Mouse (Mus musculus): ENCODE results near the gene Mob4. TPM values are rescaled to one million over a fixed set of nuclear protein-coding genes. Genes with fewer than 3 reads are reported as not detected.

Mob4 gene
- total and polyA plus RNA-seq, 3 experiments: 11.1 to 32.0 (median 27.8) TPM

DNA sequence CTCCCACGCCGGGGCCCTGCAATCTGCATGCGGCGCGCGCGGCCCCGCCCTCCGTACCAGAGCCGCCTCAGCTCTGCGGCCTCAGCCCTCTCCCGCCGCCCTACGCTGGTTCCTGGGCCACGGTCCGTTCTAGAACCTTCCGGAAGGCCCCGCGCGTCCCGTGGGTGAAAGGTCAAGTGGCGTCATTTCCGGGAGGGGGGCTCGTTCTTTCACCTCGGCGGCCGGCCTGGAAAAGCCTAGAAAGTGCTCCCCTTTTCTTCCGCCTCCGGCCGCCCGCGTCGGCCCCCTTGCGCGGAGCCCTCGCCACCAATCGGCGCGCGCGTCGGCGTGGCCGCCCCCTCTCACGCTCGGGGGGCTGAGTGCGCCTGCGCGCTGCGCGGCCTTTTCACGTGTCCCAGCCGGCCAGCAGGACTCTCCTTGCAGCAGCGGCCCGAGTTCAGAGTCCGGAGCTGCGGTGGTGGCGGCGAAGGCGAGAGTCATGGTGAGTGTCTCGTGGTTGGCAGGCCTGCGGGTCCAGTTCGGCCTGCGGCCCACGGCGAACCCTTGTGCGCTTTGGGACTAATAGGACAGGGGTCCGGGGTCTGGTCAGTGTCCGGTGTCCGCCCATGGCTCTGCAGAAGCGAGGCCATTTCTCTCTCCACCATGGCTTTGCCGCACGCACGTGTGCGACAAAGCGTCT, 43.0 kb upstream of the Mob4 start, which contains the start of the genes Hspe1 and Hspd1:
TSS of gene Hspe1 (plus strand) at position 201 of the 679 bp plus-strand sequence.
TSS of gene Hspd1 (minus strand) at position 312 of the 679 bp plus-strand sequence.
- H3K4me1 ChIP-seq (ENCODE audit: control insufficient read depth, insufficient read depth, low read length): peaks cover 2% of the 10 kb centered on the region; the same call in 1 of the 2 replicates
- intact Hi-C loops (cut with DNase I): loop anchor here (1.0 to 5.0 kb wide), 5 partner anchors 35 to 149 kb away; partner anchors contain the start of genes Coq10b, Mars2, Mob4 and Sf3b1
- peak within 1 kb of the TSS; percentile 100 for H3K27ac ChIP-seq
- H3K79me2 ChIP-seq (replicated peaks; ENCODE audit: control insufficient read depth, insufficient read depth, low read length): peaks cover 2% of the 10 kb centered on the region
- peak within 1 kb of the TSS; percentile 77 for H3K4me3 ChIP-seq
- TF ChIP-seq CTCF (IDR thresholded peaks at IDR 0.05) (no peak), EP300 (IDR thresholded peaks at IDR 0.05; ENCODE audit: insufficient read depth, low read depth, low read length) (peak; percentile 93), POLR2A (IDR thresholded peaks at IDR 0.05; ENCODE audit: insufficient read depth, low read depth, low read length) (peak; percentile 93)
- no peaks in the 10 kb centered on the region for H3K27me3 ChIP-seq (ENCODE audit: control insufficient read depth, insufficient read depth, low read length)
- peak; percentile 99 to 100 for DNase-seq
- peaks cover 36% of the 10 kb centered on the region for H3K36me3 ChIP-seq (ENCODE audit: control insufficient read depth, insufficient read depth, low read length)
- WGBS: under 1% methylated on average over 63 of the region's 76 CpGs
- H3K9ac ChIP-seq (ENCODE audit: low read depth, low read length): peak within 1 kb of the TSS; percentile 99

DNA sequence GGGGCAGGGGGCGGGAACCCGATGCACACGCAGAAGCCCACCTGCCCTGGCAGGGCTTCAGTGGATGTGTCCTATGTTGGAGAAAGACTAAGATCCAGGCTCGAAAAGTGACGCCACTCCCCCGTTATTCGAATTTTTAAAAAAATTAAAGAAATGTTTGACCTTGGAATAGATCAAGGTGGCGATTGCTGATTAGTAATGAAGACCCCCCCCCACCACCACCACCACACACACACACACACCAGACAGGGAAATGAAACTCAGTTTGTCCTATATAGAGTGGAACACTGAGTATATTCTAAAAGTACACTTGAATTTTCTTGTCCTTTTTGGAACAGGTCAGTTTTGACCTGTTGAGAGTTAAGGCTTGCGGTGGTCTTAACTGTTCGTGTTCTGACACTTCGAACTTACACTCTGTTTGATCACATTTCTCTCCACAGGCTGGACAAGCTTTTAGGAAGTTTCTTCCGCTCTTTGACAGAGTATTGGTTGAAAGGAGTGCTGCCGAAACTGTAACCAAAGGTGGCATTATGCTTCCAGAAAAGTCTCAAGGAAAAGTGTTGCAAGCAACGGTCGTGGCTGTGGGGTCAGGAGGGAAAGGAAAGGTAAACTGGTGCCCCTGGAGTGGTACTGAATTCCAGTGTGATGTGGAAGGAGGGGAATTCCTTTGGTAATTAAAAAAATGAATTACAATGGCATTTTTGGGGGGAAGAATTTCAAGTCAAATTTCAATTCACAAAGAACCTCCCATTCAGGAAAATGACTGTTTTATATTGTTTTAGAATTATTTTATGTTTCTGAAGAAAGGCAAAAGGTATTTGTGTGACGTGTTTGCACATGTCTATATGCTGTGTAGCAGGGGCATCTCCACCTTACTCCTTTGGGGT, 42.2 kb upstream of the Mob4 start:
- Histone ChIP-seq H3K4me3 (peak overlapping the region; percentile 77), H3K79me2 (replicated peaks; ENCODE audit: control insufficient read depth, insufficient read depth, low read length) (peaks cover 2% of the 10 kb centered on the region), H3K9ac (ENCODE audit: low read depth, low read length) (peak overlapping the region; percentile 99), H3K36me3 (ENCODE audit: control insufficient read depth, insufficient read depth, low read length) (peaks cover 30% of the 10 kb centered on the region), H3K27me3 (ENCODE audit: control insufficient read depth, insufficient read depth, low read length) (no peaks in the 10 kb centered on the region), H3K4me1 (ENCODE audit: control insufficient read depth, insufficient read depth, low read length) (peaks cover 2% of the 10 kb centered on the region; the same call in 1 of the 2 replicates), H3K27ac (peak overlapping the region; percentile 100)
- intact Hi-C loops (cut with DNase I): loop anchor here (1.0 to 5.0 kb wide), 3 partner anchors 42 to 148 kb away; partner anchors contain the start of genes Mars2 and Mob4
- DNase-seq: no peak
- 6% methylated on average over 16 of the region's 16 CpGs for WGBS
- TF ChIP-seq EP300 (IDR thresholded peaks at IDR 0.05; ENCODE audit: insufficient read depth, low read depth, low read length) (no peak), POLR2A (IDR thresholded peaks at IDR 0.05; ENCODE audit: insufficient read depth, low read depth, low read length) (no peak), CTCF (IDR thresholded peaks at IDR 0.05) (no peak)

DNA sequence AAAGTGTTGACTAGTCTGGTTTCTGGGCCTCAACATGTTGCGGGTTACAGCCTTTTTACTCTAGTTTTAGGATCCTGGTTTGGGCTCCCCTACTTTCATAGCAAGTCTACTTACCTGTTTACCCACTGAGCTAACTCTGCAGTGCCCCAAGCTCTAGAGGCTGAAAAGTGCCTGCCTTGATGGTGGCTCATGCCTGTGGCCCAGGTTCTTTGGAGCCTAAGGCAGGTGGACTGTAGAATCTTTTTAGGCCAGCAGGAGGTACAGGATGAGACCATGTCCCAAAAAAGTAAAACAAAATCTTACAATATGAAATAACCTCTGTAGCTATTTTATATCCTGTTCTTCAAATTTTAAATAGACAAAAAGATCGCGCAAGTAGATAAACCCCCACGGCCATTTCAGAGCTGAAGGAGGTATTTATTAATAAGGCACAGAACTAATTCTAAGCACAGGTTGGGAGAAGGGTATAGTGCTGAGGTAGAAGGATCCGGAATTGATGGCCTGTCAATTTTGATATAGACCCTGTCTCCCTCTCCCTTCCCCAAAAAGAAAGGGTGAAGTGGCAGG, 41.5 kb upstream of the Mob4 start:
- H3K27ac ChIP-seq: peak overlapping the region; percentile 100; the same call in 1 of the 2 replicates
- TF ChIP-seq EP300 (IDR thresholded peaks at IDR 0.05; ENCODE audit: insufficient read depth, low read depth, low read length): no peak
- TF ChIP-seq CTCF (IDR thresholded peaks at IDR 0.05): no peak
- TF ChIP-seq POLR2A (IDR thresholded peaks at IDR 0.05; ENCODE audit: insufficient read depth, low read depth, low read length): no peak

DNA sequence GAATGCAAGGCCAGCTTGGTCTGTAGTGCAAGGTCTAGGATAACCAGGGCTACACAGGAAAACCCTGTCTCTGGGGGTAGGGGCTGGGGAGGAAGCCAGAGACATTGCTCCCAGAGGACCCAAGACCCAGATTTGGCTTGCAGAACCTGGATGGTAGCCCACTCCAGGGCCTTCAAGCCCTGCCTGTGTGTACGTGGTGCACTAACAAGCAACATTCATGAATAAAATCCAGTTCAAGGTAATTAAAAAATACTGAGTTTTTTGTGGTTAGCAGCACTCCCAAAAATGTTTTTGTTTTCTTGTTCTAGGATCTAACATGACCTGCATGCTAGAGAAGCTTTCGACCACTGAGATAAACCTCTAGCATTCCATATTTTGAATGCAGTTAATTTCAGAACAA, 39.0 kb upstream of the Mob4 start:
- no peak overlapping the region for H3K27ac ChIP-seq
- no peaks in the 10 kb centered on the region for H3K79me2 ChIP-seq (replicated peaks; ENCODE audit: control insufficient read depth, insufficient read depth, low read length)
- DNase-seq: peak in 1 of 2 experiments; percentile 33
- H3K36me3 ChIP-seq (ENCODE audit: control insufficient read depth, insufficient read depth, low read length): peaks cover 5% of the 10 kb centered on the region
- H3K9ac ChIP-seq (ENCODE audit: low read depth, low read length): no peak overlapping the region
- no peak overlapping the region for H3K4me3 ChIP-seq
- no peaks in the 10 kb centered on the region for H3K27me3 ChIP-seq (ENCODE audit: control insufficient read depth, insufficient read depth, low read length)
- intact Hi-C loops (cut with DNase I): no loop called here
- H3K4me1 ChIP-seq (ENCODE audit: control insufficient read depth, insufficient read depth, low read length): peaks cover 2% of the 10 kb centered on the region; the same call in 1 of the 2 replicates
- 70% methylated on average over 2 of the region's 2 CpGs for WGBS
- TF ChIP-seq POLR2A (IDR thresholded peaks at IDR 0.05; ENCODE audit: insufficient read depth, low read depth, low read length) (no peak), CTCF (IDR thresholded peaks at IDR 0.05) (no peak), EP300 (IDR thresholded peaks at IDR 0.05; ENCODE audit: insufficient read depth, low read depth, low read length) (no peak)

More for the DNA sequence above, 41.5 kb upstream of the Mob4 start:
- Histone ChIP-seq H3K4me1 (ENCODE audit: control insufficient read depth, insufficient read depth, low read length) (peaks cover 2% of the 10 kb centered on the region; the same call in 1 of the 2 replicates), H3K27me3 (ENCODE audit: control insufficient read depth, insufficient read depth, low read length) (no peaks in the 10 kb centered on the region), H3K4me3 (no peak overlapping the region; the same call in 1 of the 2 replicates), H3K79me2 (replicated peaks; ENCODE audit: control insufficient read depth, insufficient read depth, low read length) (peaks cover 2% of the 10 kb centered on the region), H3K36me3 (ENCODE audit: control insufficient read depth, insufficient read depth, low read length) (peaks cover 23% of the 10 kb centered on the region), H3K9ac (ENCODE audit: low read depth, low read length) (no peak overlapping the region)
- no peak for DNase-seq
- 77% methylated on average over 5 of the region's 5 CpGs for WGBS
- intact Hi-C loops (cut with DNase I): loop anchor here (5.0 kb wide), 2 partner anchors 128 to 148 kb away; partner anchors contain the start of gene Mars2

DNA sequence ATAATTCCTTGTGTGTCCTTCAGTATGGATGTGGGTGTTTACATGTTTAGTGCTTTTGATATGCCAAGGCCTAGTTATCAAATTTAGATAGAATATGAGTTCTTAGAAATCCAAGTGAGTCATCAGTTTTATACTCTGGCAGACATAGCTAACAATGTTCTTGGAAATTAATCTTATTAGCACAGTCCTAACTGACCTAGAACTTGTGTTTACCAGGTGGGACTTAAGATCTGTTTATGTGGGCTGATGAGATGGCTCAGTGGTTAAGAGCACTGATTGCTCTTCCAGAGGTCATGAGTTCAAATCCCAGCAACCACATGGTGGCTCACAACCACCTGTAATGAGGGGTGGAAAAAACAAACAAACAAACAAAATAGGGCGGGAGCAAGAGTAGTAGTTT, 38.6 kb upstream of the Mob4 start:
- intact Hi-C loops (cut with DNase I): no loop called here
- H3K36me3 ChIP-seq (ENCODE audit: control insufficient read depth, insufficient read depth, low read length): peaks cover 5% of the 10 kb centered on the region
- no peaks in the 10 kb centered on the region for H3K79me2 ChIP-seq (replicated peaks; ENCODE audit: control insufficient read depth, insufficient read depth, low read length)
- peaks cover 2% of the 10 kb centered on the region; the same call in 1 of the 2 replicates for H3K4me1 ChIP-seq (ENCODE audit: control insufficient read depth, insufficient read depth, low read length)
- no peak for DNase-seq
- no peak overlapping the region for H3K27ac ChIP-seq
- no peak for TF ChIP-seq POLR2A (IDR thresholded peaks at IDR 0.05; ENCODE audit: insufficient read depth, low read depth, low read length)
- TF ChIP-seq EP300 (IDR thresholded peaks at IDR 0.05; ENCODE audit: insufficient read depth, low read depth, low read length): no peak
- no peak for TF ChIP-seq CTCF (IDR thresholded peaks at IDR 0.05)
- H3K4me3 ChIP-seq: no peak overlapping the region
- 74% methylated on average over 1 of the region's 1 CpGs for WGBS
- H3K9ac ChIP-seq (ENCODE audit: low read depth, low read length): no peak overlapping the region
- no peaks in the 10 kb centered on the region for H3K27me3 ChIP-seq (ENCODE audit: control insufficient read depth, insufficient read depth, low read length)
